Mouse (Mus musculus): ENCODE data around the gene Ttll9. TPM values are rescaled to one million over a fixed set of nuclear protein-coding genes. Genes with fewer than 3 reads are reported as not detected.

The Ttll9 gene
- polyA plus RNA-seq, 1 experiment from 2014 or later: 0.35 TPM

- H3K36me3 ChIP-seq: no peaks in the 10 kb centered on the region
- DNase-seq: no peak
- peaks cover 35% of the 10 kb centered on the region for H3K27me3 ChIP-seq
- H3K4me1 ChIP-seq (replicated peaks): 0 out of 2 replicates have a peak, but pooled peaks cover 3% of the 10 kb centered on the region
- H3K27ac ChIP-seq: no peak overlapping the region
- WGBS (ENCODE audit: insufficient replicate concordance): 50% methylated on average over 6 of the region's 6 CpGs
- H3K9ac ChIP-seq: no peak overlapping the region
- no peak overlapping the region for H3K4me3 ChIP-seq (replicated peaks)
- no peaks in the 10 kb centered on the region for H3K9me3 ChIP-seq (replicated peaks)
- no peak overlapping the region for H3K4me2 ChIP-seq
- ATAC-seq (ENCODE audit: low read depth): no peak
These were observed 93.1 kb downstream of the Ttll9 start for GRCm38 (mm10) chr2:153055270-153055920.

Other genes starting within 250 kb of the Ttll9 start
- gene Id1, start 226.2 kb upstream of the Ttll9 start, polyA plus RNA-seq (2015; fragmentation: Nextera tagmentation; extraction: Ambion mirVana): 20.9 and 23.2 TPM in 2 replicates
- 1.1 and 1.2 TPM in 2 replicates for gene Cox4i2, start 208.3 kb upstream of the Ttll9 start, polyA plus RNA-seq (2015; fragmentation: Nextera tagmentation; extraction: Ambion mirVana)
- 148 and 164 TPM in 2 replicates for gene Bcl2l1, start 130.8 kb upstream of the Ttll9 start, polyA plus RNA-seq (2015; fragmentation: Nextera tagmentation; extraction: Ambion mirVana)
- gene Tpx2, start 114.5 kb upstream of the Ttll9 start, polyA plus RNA-seq (2015; fragmentation: Nextera tagmentation; extraction: Ambion mirVana): 59.8 and 79.4 TPM in 2 replicates
- not detected in 2 replicates for gene Mylk2, start 51.1 kb upstream of the Ttll9 start, polyA plus RNA-seq (2015; fragmentation: Nextera tagmentation; extraction: Ambion mirVana)
- 0.16 and 0.20 TPM in 2 replicates for gene Foxs1, start 29.3 kb upstream of the Ttll9 start, polyA plus RNA-seq (2015; fragmentation: Nextera tagmentation; extraction: Ambion mirVana)
- not detected in 2 replicates for gene Dusp15, start 10.8 kb upstream of the Ttll9 start, polyA plus RNA-seq (2015; fragmentation: Nextera tagmentation; extraction: Ambion mirVana)
- 48.9 and 49.2 TPM in 2 replicates for gene Pdrg1, start 52.9 kb downstream of the Ttll9 start, polyA plus RNA-seq (2015; fragmentation: Nextera tagmentation; extraction: Ambion mirVana)
- not detected in 2 replicates for gene Xkr7, start 69.4 kb downstream of the Ttll9 start, polyA plus RNA-seq (2015; fragmentation: Nextera tagmentation; extraction: Ambion mirVana)
- 0.83 and 0.92 TPM in 2 replicates for gene Ccm2l, start 103.5 kb downstream of the Ttll9 start, polyA plus RNA-seq (2015; fragmentation: Nextera tagmentation; extraction: Ambion mirVana)
- gene Hck, start 146.0 kb downstream of the Ttll9 start, polyA plus RNA-seq (2015; fragmentation: Nextera tagmentation; extraction: Ambion mirVana): 7.5 and 7.8 TPM in 2 replicates
- gene Tm9sf4, start 198.8 kb downstream of the Ttll9 start, polyA plus RNA-seq (2015; fragmentation: Nextera tagmentation; extraction: Ambion mirVana): 29.3 and 35.6 TPM in 2 replicates